9 mouse cellular contexts compared by ENCODE assay signal in genomic region chr5:110788684-110789083, GRCm38 (mm10). TPM values are rescaled to one million over a fixed set of nuclear protein-coding genes. Genes with fewer than 3 reads are reported as not detected.
DNase-seq lines count a peak whose midpoint lies in the region; ATAC-seq and TF ChIP-seq lines count a peak whose summit lies in the region.
"Had no signal": no experiment of that assay in that cellular context is flagged by ENCODE, and none has a peak within 500 bp of the region (broad histone marks: within the 10 kb centered on the region; RNA-seq: fewer than 3 reads in every experiment).

No protein-coding gene starts in this region.

- intact Hi-C loops in left cerebral cortex, postnatal 25 days (cut with DNase I): loop anchor here (5.0 kb wide), 1 partner anchor 474 kb away; no protein-coding TSS in a partner anchor

- no peak overlapping the region for H3K4me3 ChIP-seq in cerebellum, adult 2 months (replicated peaks; ENCODE audit: insufficient read depth, low read depth, low read length)
- no peak overlapping the region for H3K4me3 ChIP-seq in hindbrain, embryonic 14.5 days (replicated peaks; ENCODE audit: low read length)
- no peak overlapping the region for H3K4me3 ChIP-seq in liver, embryonic 16.5 days (ENCODE audit: low read depth, low read length)
- H3K4me3 ChIP-seq in neural tube, embryonic 14.5 days (ENCODE audit: low read depth, low read length): no peak overlapping the region

- ATAC-seq in cerebellum, adult (ENCODE audit: insufficient number of reproducible peaks, low FRiP score, low TSS enrichment): no peak
- peak; percentile 46 for ATAC-seq in erythroblast, adult 5-6 weeks (replicated peaks; ENCODE audit: low FRiP score, poor library complexity, severe bottlenecking)
- ATAC-seq in hindbrain, embryonic 14.5 days (ENCODE audit: low FRiP score): peak; percentile 66; the same call in 1 of the 2 replicates
- ATAC-seq in liver, embryonic 16.5 days (ENCODE audit: low read depth): peak; percentile 33; the same call in 1 of the 2 replicates
- peak; percentile 66; the same call in 1 of the 2 replicates for ATAC-seq in neural tube, embryonic 14.5 days (ENCODE audit: low read depth)

- peaks cover 22% of the 10 kb centered on the region for H3K4me1 ChIP-seq in cerebellum, adult 2 months (ENCODE audit: control insufficient read depth, insufficient read depth, low read length)
- H3K4me1 ChIP-seq in hindbrain, embryonic 14.5 days (replicated peaks; ENCODE audit: control insufficient read depth, insufficient read depth, low read length): no peaks in the 10 kb centered on the region
- peaks cover 14% of the 10 kb centered on the region for H3K4me1 ChIP-seq in liver, embryonic 16.5 days (ENCODE audit: control insufficient read depth, low read depth, low read length)
- H3K4me1 ChIP-seq in neural tube, embryonic 14.5 days (ENCODE audit: control insufficient read depth, insufficient read depth, low read length): no peaks in the 10 kb centered on the region

- H3K36me3 ChIP-seq in hindbrain, embryonic 14.5 days (replicated peaks; ENCODE audit: control insufficient read depth, insufficient read depth): peaks cover 92% of the 10 kb centered on the region
- peaks cover 81% of the 10 kb centered on the region for H3K36me3 ChIP-seq in liver, embryonic 16.5 days (ENCODE audit: control insufficient read depth, insufficient read depth)
- H3K36me3 ChIP-seq in neural tube, embryonic 14.5 days (ENCODE audit: control insufficient read depth, insufficient read depth, low read length): peaks cover 75% of the 10 kb centered on the region

- H3K27ac ChIP-seq in cerebellum, adult 2 months (ENCODE audit: insufficient read depth, low read length): no peak overlapping the region
- H3K27ac ChIP-seq in hindbrain, embryonic 14.5 days: no peak overlapping the region
- no peak overlapping the region for H3K27ac ChIP-seq in liver, embryonic 16.5 days (ENCODE audit: low read length)
- no peak overlapping the region for H3K27ac ChIP-seq in neural tube, embryonic 14.5 days (ENCODE audit: low read depth, low read length)
- H3K27ac ChIP-seq: macrophage had no signal

- 53% methylated on average over 5 of the region's 5 CpGs for WGBS in cerebellum, adult 2 months
- 68% methylated on average over 5 of the region's 5 CpGs for WGBS in hindbrain, embryonic 14.5 days
- WGBS in liver, embryonic 16.5 days (ENCODE audit: insufficient replicate concordance): 55% methylated on average over 5 of the region's 5 CpGs
- 71% methylated on average over 5 of the region's 5 CpGs for WGBS in neural tube, embryonic 14.5 days

- no peak overlapping the region for H3K9ac ChIP-seq in hindbrain, embryonic 14.5 days
- no peak overlapping the region for H3K9ac ChIP-seq in liver, embryonic 16.5 days (ENCODE audit: low read depth, low read length)
- no peak overlapping the region for H3K9ac ChIP-seq in neural tube, embryonic 14.5 days (replicated peaks; ENCODE audit: low read depth, low read length)

- no peak overlapping the region for H3K4me2 ChIP-seq in hindbrain, embryonic 14.5 days (replicated peaks)
- no peak overlapping the region for H3K4me2 ChIP-seq in liver, embryonic 16.5 days (ENCODE audit: low read depth, low read length)
- no peak overlapping the region for H3K4me2 ChIP-seq in neural tube, embryonic 14.5 days (ENCODE audit: low read depth, low read length)

- peak; percentile 50 to 63 for DNase-seq in cerebellum, adult 2 months
- DNase-seq in MN1 (ENCODE audit: low spot score): peak; percentile 75
- peak; percentile 69 for DNase-seq in hindbrain, embryonic 14.5 days (ENCODE audit: low spot score)
- DNase-seq in left cerebral cortex, postnatal 25 days (ENCODE audit: low spot score in 2 of 2): no peak

- TF ChIP-seq POLR2A in cerebellum, adult 2 months (IDR thresholded peaks at IDR 0.05; ENCODE audit: borderline replicate concordance, insufficient read depth, low read length): no peak

- no peaks in the 10 kb centered on the region for H3K27me3 ChIP-seq in cerebellum, adult 2 months (ENCODE audit: control insufficient read depth, insufficient read depth, low read length)
- H3K27me3 ChIP-seq in hindbrain, embryonic 14.5 days (ENCODE audit: control insufficient read depth, insufficient read depth, low read length): no peaks in the 10 kb centered on the region
- no peaks in the 10 kb centered on the region for H3K27me3 ChIP-seq in liver, embryonic 16.5 days (ENCODE audit: control insufficient read depth, insufficient read depth, low read depth, low read length)
- no peaks in the 10 kb centered on the region for H3K27me3 ChIP-seq in neural tube, embryonic 14.5 days (ENCODE audit: control insufficient read depth, insufficient read depth, low read length)

- peak; percentile 80 for TF ChIP-seq CTCF in cerebellum, adult 2 months (IDR thresholded peaks at IDR 0.05; ENCODE audit: borderline replicate concordance, insufficient read depth, low read depth, low read length)

- no peaks in the 10 kb centered on the region for H3K9me3 ChIP-seq in hindbrain, embryonic 14.5 days (ENCODE audit: control insufficient read depth, low read length)
- no peaks in the 10 kb centered on the region for H3K9me3 ChIP-seq in liver, embryonic 16.5 days (replicated peaks; ENCODE audit: control insufficient read depth, low read length)
- H3K9me3 ChIP-seq in neural tube, embryonic 14.5 days (ENCODE audit: control insufficient read depth, low read length): no peaks in the 10 kb centered on the region

RNA-seq across cellular contexts. Expression of gene Pus1, which starts 8.2 kb away (rescaled TPM):
- 26.5 and 28.8 TPM in 2 replicates for polyA plus RNA-seq in cerebellum, adult 2 months (2012; rRNA removed)
- 2.1 and 6.7 TPM in 2 replicates for total RNA-seq in erythroblast, adult 5-6 weeks (2015; ENCODE audit: low replicate concordance)
- total RNA-seq in erythroblast, adult 5-6 weeks (2017; ENCODE audit: low replicate concordance): 5.6 and 12.4 TPM in 2 replicates
- polyA plus RNA-seq in hindbrain, embryonic 14.5 days (2014; fragmentation: Nextera tagmentation; extraction: Ambion mirVana): 9.8 and 11.5 TPM in 2 replicates
- 24.5 and 24.6 TPM in 2 replicates for polyA plus RNA-seq in liver, embryonic 16.5 days (2015; fragmentation: Nextera tagmentation; extraction: Ambion mirVana)
- 12.1 and 13.6 TPM in 2 replicates for polyA plus RNA-seq in neural tube, embryonic 14.5 days (2014; fragmentation: Nextera tagmentation; extraction: Ambion mirVana)
- total RNA-seq in left cerebral cortex, postnatal 25 days (2021): 10 to 100 TPM; 18.2 to 21.4 TPM

RNA-seq across cellular contexts. Expression of gene Ep400, which starts 18.2 kb away (rescaled TPM):
- polyA plus RNA-seq in cerebellum, adult 2 months (2012; rRNA removed): 36.4 and 43.1 TPM in 2 replicates
- 219 and 273 TPM in 2 replicates for total RNA-seq in erythroblast, adult 5-6 weeks (2015; ENCODE audit: low replicate concordance)
- total RNA-seq in erythroblast, adult 5-6 weeks (2017; ENCODE audit: low replicate concordance): 224 and 225 TPM in 2 replicates
- 43.3 and 45.5 TPM in 2 replicates for polyA plus RNA-seq in hindbrain, embryonic 14.5 days (2014; fragmentation: Nextera tagmentation; extraction: Ambion mirVana)
- polyA plus RNA-seq in liver, embryonic 16.5 days (2015; fragmentation: Nextera tagmentation; extraction: Ambion mirVana): 21.8 and 25.1 TPM in 2 replicates
- 46.2 and 50.4 TPM in 2 replicates for polyA plus RNA-seq in neural tube, embryonic 14.5 days (2014; fragmentation: Nextera tagmentation; extraction: Ambion mirVana)
- 100 to 1,000 TPM in 1 of 2 experiments, 10 to 100 TPM in 1; 92.6 to 100 TPM for total RNA-seq in left cerebral cortex, postnatal 25 days (2021)

RNA-seq across cellular contexts. Expression of gene Ulk1, which starts 21.2 kb away (rescaled TPM):
- polyA plus RNA-seq in cerebellum, adult 2 months (2012; rRNA removed): 94.7 and 96.0 TPM in 2 replicates
- 282 and 363 TPM in 2 replicates for total RNA-seq in erythroblast, adult 5-6 weeks (2015; ENCODE audit: low replicate concordance)
- 327 and 394 TPM in 2 replicates for total RNA-seq in erythroblast, adult 5-6 weeks (2017; ENCODE audit: low replicate concordance)
- 48.9 and 49.6 TPM in 2 replicates for polyA plus RNA-seq in hindbrain, embryonic 14.5 days (2014; fragmentation: Nextera tagmentation; extraction: Ambion mirVana)
- polyA plus RNA-seq in liver, embryonic 16.5 days (2015; fragmentation: Nextera tagmentation; extraction: Ambion mirVana): 12.5 and 13.7 TPM in 2 replicates
- polyA plus RNA-seq in neural tube, embryonic 14.5 days (2014; fragmentation: Nextera tagmentation; extraction: Ambion mirVana): 52.6 and 55.7 TPM in 2 replicates
- 10 to 100 TPM; 66.8 to 72.7 TPM for total RNA-seq in left cerebral cortex, postnatal 25 days (2021)

RNA-seq across cellular contexts. Expression of gene Hscb, which starts 50.9 kb away (rescaled TPM):
- 21.6 and 24.4 TPM in 2 replicates for polyA plus RNA-seq in cerebellum, adult 2 months (2012; rRNA removed)
- 121 and 159 TPM in 2 replicates for total RNA-seq in erythroblast, adult 5-6 weeks (2015; ENCODE audit: low replicate concordance)
- 133 and 153 TPM in 2 replicates for total RNA-seq in erythroblast, adult 5-6 weeks (2017; ENCODE audit: low replicate concordance)
- 7.8 and 10.3 TPM in 2 replicates for polyA plus RNA-seq in hindbrain, embryonic 14.5 days (2014; fragmentation: Nextera tagmentation; extraction: Ambion mirVana)
- 58.5 and 59.1 TPM in 2 replicates for polyA plus RNA-seq in liver, embryonic 16.5 days (2015; fragmentation: Nextera tagmentation; extraction: Ambion mirVana)
- polyA plus RNA-seq in neural tube, embryonic 14.5 days (2014; fragmentation: Nextera tagmentation; extraction: Ambion mirVana): 7.9 and 9.2 TPM in 2 replicates
- total RNA-seq in left cerebral cortex, postnatal 25 days (2021): 10 to 100 TPM in 1 of 2 experiments, 1 to 10 TPM in 1; 8.8 to 12.0 TPM

RNA-seq across cellular contexts. Expression of gene Chek2, which starts 51.1 kb away (rescaled TPM):
- 2.2 and 3.3 TPM in 2 replicates for polyA plus RNA-seq in cerebellum, adult 2 months (2012; rRNA removed)
- 70.4 and 71.9 TPM in 2 replicates for total RNA-seq in erythroblast, adult 5-6 weeks (2015; ENCODE audit: low replicate concordance)
- 86.9 and 122 TPM in 2 replicates for total RNA-seq in erythroblast, adult 5-6 weeks (2017; ENCODE audit: low replicate concordance)
- 5.4 and 5.9 TPM in 2 replicates for polyA plus RNA-seq in hindbrain, embryonic 14.5 days (2014; fragmentation: Nextera tagmentation; extraction: Ambion mirVana)
- 29.3 and 34.2 TPM in 2 replicates for polyA plus RNA-seq in liver, embryonic 16.5 days (2015; fragmentation: Nextera tagmentation; extraction: Ambion mirVana)
- 3.6 and 4.3 TPM in 2 replicates for polyA plus RNA-seq in neural tube, embryonic 14.5 days (2014; fragmentation: Nextera tagmentation; extraction: Ambion mirVana)
- 1 to 10 TPM; 1.2 to 1.4 TPM for total RNA-seq in left cerebral cortex, postnatal 25 days (2021)

Comparison
In these comparisons a context has a peak if more than half of its experiments do, and no peak if none do; other contexts are left out.
1. DNase-seq: peak in cerebellum, adult 2 months (2 of 2), MN1 (single experiment) and hindbrain, embryonic 14.5 days (single experiment); none in left cerebral cortex, postnatal 25 days (0 of 2).